Mouse (Mus musculus) E14TG2a.4 (cell line): Measurements from ENCODE around the gene Spo11.

Experiments used
- CTCF ChIP-seq: conservative IDR thresholded peaks from 2 replicates; pipeline ENCODE4 v1.5.1; 2014; ENCODE audit warnings: low read length
- NANOG ChIP-seq: IDR thresholded peaks from 2 replicates; pipeline ENCODE4 v1.6.1; 2014; ENCODE audit warnings: borderline replicate concordance, low read length, mixed read lengths

- TF ChIP-seq CTCF, result no peak
- TF ChIP-seq NANOG, result no peak
Observed at GRCm38 (mm10) chr2:172978131-172978633, 682 bp downstream of the Spo11 start.
